Mouse (Mus musculus) urinary bladder, adult 18-20 months (tissue): ENCODE measurements around the gene Usp54.

Experiments used
- DNase-seq, 2 experiments: peaks; one replicate each; pipeline ENCODE4 v3.0.0; 2022; ENCODE audit warnings: low spot score in 2 of 2, mixed read lengths in 2 of 2

Usp54 gene

GRCm38 (mm10) chr14:20502966-20503365, 137.9 kb downstream of the Usp54 start:
- DNase-seq, result no peak

- no peak for DNase-seq
Observed at GRCm38 (mm10) chr14:20499982-20500381, 140.9 kb downstream of the Usp54 start.
